Mouse (Mus musculus): ENCODE measurements around the gene Acbd5.

DNA sequence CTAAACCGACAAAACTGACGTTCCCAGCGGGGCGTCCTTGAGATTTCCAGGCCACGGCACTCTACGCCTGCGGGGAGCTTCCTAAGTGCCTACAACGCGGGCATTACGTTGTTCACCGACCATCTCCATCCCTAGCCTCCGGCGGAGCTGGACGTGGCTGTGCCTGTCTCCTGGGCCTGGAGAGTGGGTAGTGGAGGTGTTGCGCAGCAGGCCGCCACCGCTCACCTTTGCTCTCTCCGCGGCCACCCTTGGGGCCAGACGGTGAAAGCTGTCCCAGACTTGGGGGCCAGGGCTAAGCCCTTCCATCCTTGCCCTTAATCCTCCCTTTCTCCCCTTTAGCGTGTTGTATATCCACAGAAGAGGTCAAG lies 387 bp downstream of the Acbd5 start:
- TF ChIP-seq CTCF (IDR thresholded peaks at IDR 0.05; ENCODE audit: insufficient read depth, low read length) (no peak), POLR2A (IDR thresholded peaks at IDR 0.05; ENCODE audit: borderline replicate concordance, extremely low read depth, low read depth, low read length) (no peak; the same call in 1 of the 2 replicates)
